Mouse (Mus musculus) embryonic facial prominence, embryonic 13.5 days (tissue): ENCODE results near the gene Bckdha. TPM values are rescaled to one million over a fixed set of nuclear protein-coding genes. Genes with fewer than 3 reads are reported as not detected.

Experiments used
- ATAC-seq: fragments of 200-750 bp; cut with Nextera tagmentation; 2 replicates; pipeline ENCODE4 v1.8.0; 2017; ENCODE audit warnings: low read depth; ENCODE audit not compliant: insufficient number of reproducible peaks, insufficient read depth, low FRiP score, low TSS enrichment
- H3K27ac ChIP-seq: fragments of 300-500 bp; sonication (generic); 2 replicates; pipeline ENCODE4 v1.5.1; 2015; ENCODE audit warnings: moderate library complexity, mild to moderate bottlenecking, inconsistent platforms
- H3K27me3 ChIP-seq: fragments of 300-500 bp; sonication (generic); 2 replicates; pipeline ENCODE4 v1.6.1; 2015; ENCODE audit warnings: mild to moderate bottlenecking, inconsistent platforms
- H3K36me3 ChIP-seq: fragments of 300-500 bp; sonication (generic); 2 replicates; pipeline ENCODE4 v1.6.1; 2015; ENCODE audit warnings: mild to moderate bottlenecking, inconsistent platforms
- H3K4me1 ChIP-seq: fragments of 300-500 bp; sonication (generic); 2 replicates; pipeline ENCODE4 v1.6.1; 2015; ENCODE audit warnings: inconsistent platforms
- H3K4me2 ChIP-seq: fragments of 300-500 bp; sonication (generic); 2 replicates; pipeline ENCODE4 v1.6.1; 2015; ENCODE audit warnings: moderate library complexity, mild to moderate bottlenecking, inconsistent platforms
- H3K4me3 ChIP-seq: fragments of 300-500 bp; sonication (generic); 2 replicates; pipeline ENCODE4 v1.5.1; 2015; ENCODE audit warnings: mild to moderate bottlenecking, inconsistent platforms
- H3K9ac ChIP-seq: fragments of 300-500 bp; sonication (generic); 2 replicates; pipeline ENCODE4 v1.6.1; 2015; ENCODE audit warnings: mild to moderate bottlenecking, inconsistent platforms
- H3K9me3 ChIP-seq: fragments of 300-500 bp; sonication (generic); 2 replicates; pipeline ENCODE4 v1.6.1; 2016; ENCODE audit warnings: inconsistent platforms
- WGBS: fragments of 180-500 bp; shearing (Covaris S2); methylation state at CpG from one replicate; pipeline ENCODE4 v1.1.7; 2015; ENCODE audit warnings: mixed read lengths; 5-methylcytosine and 5-hydroxymethylcytosine counted together
- polyA plus RNA-seq: library from polyadenylated mRNA; unstranded; fragments of >200 nt; fragmentation: Nextera tagmentation; extraction: Ambion mirVana; gene quantifications from 2 replicates; pipeline ENCODE4 v1.2.1, GENCODE M21; 2015

The Bckdha gene
- polyA plus RNA-seq, 1 experiment from 2014 or later = 60.6 TPM

DNA sequence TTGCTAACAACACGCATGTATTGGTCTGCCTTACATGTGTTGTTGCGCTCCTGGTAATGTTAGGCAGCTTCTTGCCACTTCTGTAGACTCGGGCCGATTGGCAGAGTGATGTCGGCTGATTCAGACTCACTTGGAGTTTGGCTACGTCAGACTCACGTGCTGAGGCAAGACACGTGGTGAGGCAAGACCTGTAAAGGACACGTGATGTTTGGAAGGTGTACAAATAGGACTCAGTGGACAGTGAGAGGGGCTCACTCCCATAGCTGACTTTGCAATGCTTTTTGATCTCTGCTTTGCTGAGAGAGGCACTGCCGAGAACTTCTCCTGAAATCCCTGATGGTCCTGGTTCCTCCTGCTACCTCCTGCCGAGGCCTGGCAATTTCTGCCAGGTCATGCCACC, 58.1 kb downstream of the Bckdha start:
- WGBS = 86% methylated on average over 11 of the region's 11 CpGs
- H3K9ac ChIP-seq = no peak overlapping the region

DNA sequence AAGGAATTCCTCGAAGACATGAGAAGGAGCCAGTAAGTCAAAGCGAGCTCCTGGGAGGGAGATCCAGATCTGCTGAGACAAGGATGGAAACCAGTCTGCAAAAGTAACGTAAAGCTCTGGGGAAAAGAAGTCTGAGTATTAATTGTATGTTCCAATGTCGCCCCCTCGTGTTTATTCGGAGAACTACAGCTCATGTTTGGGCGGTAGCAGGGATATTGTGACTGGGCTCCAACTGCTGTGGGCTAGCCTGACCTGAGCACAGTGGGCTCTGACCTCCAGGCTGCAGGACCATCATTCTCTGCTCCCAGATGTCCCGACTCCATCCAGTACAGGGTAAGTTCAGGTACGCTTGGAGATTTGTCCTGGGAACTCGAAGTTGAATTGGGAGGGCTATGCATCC, 59.1 kb downstream of the Bckdha start:
- 13% methylated on average over 10 of the region's 10 CpGs for WGBS
- Histone ChIP-seq H3K4me2 (no peak overlapping the region), H3K4me1 (no peaks in the 10 kb centered on the region), H3K9ac (no peak overlapping the region), H3K27me3 (no peaks in the 10 kb centered on the region), H3K36me3 (no peaks in the 10 kb centered on the region), H3K27ac (no peak overlapping the region), H3K9me3 (no peaks in the 10 kb centered on the region), H3K4me3 (no peak overlapping the region)
- ATAC-seq = no peak

More for the DNA sequence above, 58.1 kb downstream of the Bckdha start:
- no peak for ATAC-seq
- Histone ChIP-seq H3K4me3 (no peak overlapping the region), H3K27me3 (no peaks in the 10 kb centered on the region), H3K4me1 (no peaks in the 10 kb centered on the region), H3K27ac (no peak overlapping the region), H3K36me3 (no peaks in the 10 kb centered on the region), H3K4me2 (no peak overlapping the region), H3K9me3 (no peaks in the 10 kb centered on the region)

DNA sequence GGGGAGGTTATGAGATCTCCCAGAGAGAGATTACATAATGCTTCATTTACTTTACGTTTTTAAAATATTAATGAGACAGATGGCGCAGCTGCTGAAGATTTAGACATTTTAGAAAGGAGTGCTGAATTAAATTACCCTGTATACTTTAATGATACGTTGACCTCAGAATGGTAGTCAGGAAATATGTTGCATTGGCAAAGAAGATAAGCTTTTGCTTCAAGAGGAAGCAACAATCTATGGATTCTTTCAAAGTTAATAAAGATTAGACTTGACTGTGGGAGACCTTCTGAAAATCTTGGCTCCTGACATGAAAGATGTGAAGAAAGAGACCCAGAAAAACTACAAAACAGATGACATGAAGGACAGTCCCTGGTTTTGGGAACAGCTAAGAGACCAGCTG, 64.9 kb downstream of the Bckdha start:
- 76% methylated on average over 3 of the region's 3 CpGs for WGBS
- no peaks in the 10 kb centered on the region for H3K9me3 ChIP-seq
- no peak overlapping the region for H3K4me2 ChIP-seq
- no peak overlapping the region for H3K4me3 ChIP-seq
- no peaks in the 10 kb centered on the region for H3K36me3 ChIP-seq
- H3K4me1 ChIP-seq = no peaks in the 10 kb centered on the region
- H3K27me3 ChIP-seq = no peaks in the 10 kb centered on the region
- ATAC-seq = no peak
- H3K9ac ChIP-seq = no peak overlapping the region
- H3K27ac ChIP-seq = no peak overlapping the region

DNA sequence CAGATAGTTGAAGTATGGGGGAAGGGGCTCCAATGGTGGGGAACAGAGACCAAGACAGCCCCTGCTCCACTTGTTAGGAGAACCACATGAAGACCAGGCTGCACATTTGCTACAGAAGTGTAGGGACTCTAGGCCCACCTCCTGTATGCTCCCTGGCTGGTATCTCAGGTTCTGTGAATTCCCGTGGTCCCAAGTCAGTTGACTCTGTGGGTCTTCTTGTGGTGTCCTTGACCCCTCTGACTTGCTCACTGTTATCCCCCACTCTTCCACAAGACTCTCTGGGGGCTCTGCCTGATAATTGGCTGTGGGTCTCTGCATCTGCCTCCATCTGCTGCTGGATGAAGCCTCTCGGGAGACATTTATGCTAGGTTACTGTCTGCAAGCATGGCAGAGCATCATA, 67.6 kb downstream of the Bckdha start:
- ATAC-seq = no peak
- H3K4me2 ChIP-seq = no peak overlapping the region
- H3K27me3 ChIP-seq = no peaks in the 10 kb centered on the region
- no peak overlapping the region for H3K4me3 ChIP-seq
- H3K4me1 ChIP-seq = no peaks in the 10 kb centered on the region
- no peaks in the 10 kb centered on the region for H3K9me3 ChIP-seq
- no peaks in the 10 kb centered on the region for H3K36me3 ChIP-seq
- 88% methylated on average over 2 of the region's 2 CpGs for WGBS
- no peak overlapping the region for H3K27ac ChIP-seq
- H3K9ac ChIP-seq = no peak overlapping the region

DNA sequence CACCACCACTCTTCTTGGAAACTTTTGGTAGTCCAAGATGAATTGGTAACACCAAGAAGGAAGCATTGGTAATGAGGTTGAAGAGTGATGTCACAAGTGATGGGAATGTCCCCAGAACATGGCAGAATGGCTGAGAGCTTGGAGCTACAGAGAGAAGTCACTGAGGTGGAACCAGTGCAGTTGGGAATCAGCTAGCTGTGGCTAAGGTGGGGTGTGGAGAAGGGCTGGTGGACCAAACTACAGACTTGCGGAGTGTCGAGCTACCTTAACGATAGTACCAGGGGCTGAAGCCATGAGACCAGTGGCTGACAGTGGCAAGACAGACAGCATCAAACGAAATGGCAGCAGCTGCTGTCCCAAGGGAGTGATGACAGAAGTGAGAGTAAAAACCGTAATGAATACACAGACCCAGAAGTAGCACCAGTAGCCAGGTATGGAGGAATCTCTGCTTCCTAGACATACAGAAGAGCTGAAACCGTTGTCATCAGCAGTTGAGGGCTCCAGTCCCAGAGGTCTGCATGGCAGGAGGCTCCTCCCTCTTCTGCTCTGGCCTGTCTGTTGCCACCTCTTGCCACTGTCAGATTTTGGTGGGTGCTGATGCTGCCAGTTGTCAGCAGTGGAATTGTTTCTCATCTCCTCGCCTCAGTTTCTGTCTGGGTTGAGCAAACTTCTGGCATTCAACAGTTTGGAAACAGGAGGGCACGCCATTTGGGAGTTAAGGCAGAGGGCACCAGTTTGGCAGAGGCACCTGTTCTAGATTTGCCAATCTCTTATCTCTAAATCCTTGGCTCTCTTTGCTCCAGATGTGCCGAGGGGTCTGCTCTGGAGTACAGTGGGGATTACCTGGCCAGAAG, 73.2 kb downstream of the Bckdha start:
- ATAC-seq = no peak
- WGBS = 80% methylated on average over 9 of the region's 9 CpGs

DNA sequence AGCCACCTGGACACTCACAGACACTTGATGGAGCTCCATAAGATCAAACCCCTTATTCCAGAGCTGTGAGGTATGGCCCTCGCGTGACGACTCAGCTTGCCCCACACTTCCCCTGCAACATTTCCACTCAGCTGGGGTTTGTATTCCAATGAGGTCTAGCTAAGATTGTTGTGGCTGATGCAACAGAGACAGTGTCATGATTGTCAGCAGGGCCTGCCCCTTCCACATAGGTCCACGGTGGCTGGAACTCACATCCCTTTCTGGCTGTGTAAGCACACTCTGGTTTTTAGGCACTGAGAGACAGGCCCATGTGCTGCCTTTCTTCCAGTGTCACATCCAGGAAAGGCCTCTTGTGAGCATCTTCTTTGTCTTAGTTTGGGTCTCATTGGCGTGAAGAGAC, 74.1 kb downstream of the Bckdha start:
- H3K9me3 ChIP-seq = no peaks in the 10 kb centered on the region
- H3K4me2 ChIP-seq = no peak overlapping the region
- H3K27me3 ChIP-seq = no peaks in the 10 kb centered on the region
- H3K9ac ChIP-seq = no peak overlapping the region
- 78% methylated on average over 5 of the region's 5 CpGs for WGBS
- H3K4me1 ChIP-seq = no peaks in the 10 kb centered on the region
- H3K36me3 ChIP-seq = no peaks in the 10 kb centered on the region
- ATAC-seq = no peak
- H3K27ac ChIP-seq = no peak overlapping the region
- no peak overlapping the region for H3K4me3 ChIP-seq

More for the DNA sequence above, 73.2 kb downstream of the Bckdha start:
- Histone ChIP-seq H3K4me1 (no peaks in the 10 kb centered on the region), H3K27ac (no peak overlapping the region), H3K4me3 (no peak overlapping the region), H3K36me3 (no peaks in the 10 kb centered on the region), H3K27me3 (no peaks in the 10 kb centered on the region), H3K9ac (no peak overlapping the region), H3K4me2 (no peak overlapping the region), H3K9me3 (no peaks in the 10 kb centered on the region)

DNA sequence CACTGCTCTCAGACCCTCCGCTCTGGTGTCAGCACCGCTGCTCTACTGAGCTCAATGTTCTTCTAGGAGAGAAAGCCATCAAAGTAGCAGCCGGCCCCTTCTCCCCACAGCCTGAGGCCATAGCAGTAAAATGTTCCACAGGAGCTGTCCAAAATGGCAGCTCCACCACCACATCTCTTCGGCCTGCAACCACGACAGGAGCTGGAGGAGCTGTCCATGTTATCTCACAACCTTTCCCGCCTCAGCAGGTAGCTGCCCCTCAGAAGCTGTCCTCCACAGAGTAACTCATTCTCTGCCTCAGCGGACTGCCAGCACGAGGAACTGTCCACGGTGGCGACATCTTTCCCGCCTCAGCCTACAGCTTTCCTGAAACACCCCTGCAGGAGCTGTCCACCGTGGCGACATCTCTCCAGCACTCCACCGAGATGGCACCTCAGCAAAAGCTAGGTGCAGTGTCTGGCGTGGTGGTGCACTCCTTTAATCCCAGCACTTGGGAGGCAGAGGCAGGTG, 76.4 kb downstream of the Bckdha start:
- H3K9ac ChIP-seq = no peak overlapping the region
- H3K27ac ChIP-seq = no peak overlapping the region

More for the DNA sequence above, 76.4 kb downstream of the Bckdha start:
- Histone ChIP-seq H3K36me3 (no peaks in the 10 kb centered on the region), H3K4me3 (no peak overlapping the region), H3K4me2 (no peak overlapping the region), H3K27me3 (no peaks in the 10 kb centered on the region), H3K9me3 (no peaks in the 10 kb centered on the region), H3K4me1 (no peaks in the 10 kb centered on the region)
- ATAC-seq = no peak
- 90% methylated on average over 15 of the region's 15 CpGs for WGBS

Other genes with a start within 250 kb of the Bckdha start
- 0.85 TPM in 1 of 2 replicates, not detected in the other for gene Cxcl17, start 246.1 kb downstream of the Bckdha start, polyA plus RNA-seq
- gene Ceacam1, start 181.4 kb downstream of the Bckdha start, polyA plus RNA-seq = 0.91 and 2.0 TPM in 2 replicates
- gene Ceacam2, start 119.1 kb downstream of the Bckdha start, polyA plus RNA-seq = 0.15 TPM in 1 of 2 replicates, not detected in the other
- not detected in 2 replicates for gene Erich4, start 43.1 kb downstream of the Bckdha start, polyA plus RNA-seq
- 36.3 and 37.9 TPM in 2 replicates for gene Dmac2, start 39.6 kb downstream of the Bckdha start, polyA plus RNA-seq
- 5.9 and 8.3 TPM in 2 replicates for gene B3gnt8, start 32.3 kb downstream of the Bckdha start, polyA plus RNA-seq
- 72.6 and 86.4 TPM in 2 replicates for gene Exosc5, start 183 bp upstream of the Bckdha start, polyA plus RNA-seq
- 3.4 and 3.8 TPM in 2 replicates for gene Tmem91, start 16.2 kb upstream of the Bckdha start, polyA plus RNA-seq
- gene B9d2, start 21.8 kb upstream of the Bckdha start, polyA plus RNA-seq = 25.9 and 26.4 TPM in 2 replicates
- gene Tgfb1, start 28.0 kb upstream of the Bckdha start, polyA plus RNA-seq = 3.2 and 3.4 TPM in 2 replicates
- 24.1 and 26.3 TPM in 2 replicates for gene Ccdc97, start 60.1 kb upstream of the Bckdha start, polyA plus RNA-seq
- 68.4 and 72.9 TPM in 2 replicates for gene Hnrnpul1, start 95.8 kb upstream of the Bckdha start, polyA plus RNA-seq
- 80.8 and 84.2 TPM in 2 replicates for gene Axl, start 129.7 kb upstream of the Bckdha start, polyA plus RNA-seq
- 2.7 and 3.9 TPM in 2 replicates for gene Cyp2s1, start 157.9 kb upstream of the Bckdha start, polyA plus RNA-seq
- not detected in 2 replicates for gene Cyp2b10, start 238.6 kb upstream of the Bckdha start, polyA plus RNA-seq